Mouse (Mus musculus) v-Abl transformed pro-B cells (cell line): ENCODE results near the gene Maml2.

Source experiments
- in situ Hi-C, 2 experiments: fragments of 400-800 bp; cut with MboI; formaldehyde crosslinking; loops; one replicate each; pipeline ENCODE4 v1.15.1; 2025; ENCODE audit not compliant: unreplicated experiment in 2 of 2

Gene Maml2

DNA sequence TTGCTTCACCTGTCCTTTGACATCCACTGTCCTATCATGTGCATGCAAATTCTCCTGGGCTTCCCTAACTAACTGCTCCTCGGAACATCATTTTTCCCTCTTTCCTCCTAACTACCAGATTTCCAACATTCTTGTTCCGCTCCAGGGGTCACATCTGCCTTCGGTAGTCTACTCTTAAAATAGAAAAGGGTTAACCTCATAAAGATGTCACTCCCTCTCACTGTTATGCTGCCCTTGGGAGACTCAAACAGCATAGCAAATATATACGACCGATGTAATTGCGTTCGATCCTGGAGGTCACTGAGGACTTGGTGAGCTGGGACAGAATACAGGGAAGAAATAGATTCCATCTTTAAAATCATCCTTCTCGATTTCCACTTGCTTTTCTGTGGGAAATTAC lies 11.0 kb downstream of the Maml2 start:
- in situ Hi-C loops = no loop called here

DNA sequence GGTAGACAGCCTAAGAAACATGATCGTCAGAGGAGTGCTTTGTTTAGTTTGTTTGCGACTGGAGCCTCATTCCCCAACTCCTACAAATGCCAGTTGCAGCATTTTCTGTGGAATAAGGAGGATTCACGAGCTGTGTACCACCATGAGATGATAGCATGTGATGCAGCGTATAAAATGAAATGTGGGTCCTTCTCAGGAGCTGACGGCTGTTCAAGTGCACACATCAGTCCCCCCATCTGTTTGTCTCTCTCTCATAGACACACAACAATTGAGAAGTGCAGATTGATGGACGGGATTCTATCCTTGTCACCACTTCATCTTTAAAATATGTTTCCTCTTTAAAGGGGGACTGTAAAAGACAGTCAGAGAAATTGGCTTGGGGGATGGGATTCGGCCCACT lies 12.1 kb downstream of the Maml2 start:
- in situ Hi-C loops = no loop called here

GRCm38 (mm10) chr9:13310236-13310635 lies 12.5 kb downstream of the Maml2 start:
- in situ Hi-C loops = no loop called here

DNA sequence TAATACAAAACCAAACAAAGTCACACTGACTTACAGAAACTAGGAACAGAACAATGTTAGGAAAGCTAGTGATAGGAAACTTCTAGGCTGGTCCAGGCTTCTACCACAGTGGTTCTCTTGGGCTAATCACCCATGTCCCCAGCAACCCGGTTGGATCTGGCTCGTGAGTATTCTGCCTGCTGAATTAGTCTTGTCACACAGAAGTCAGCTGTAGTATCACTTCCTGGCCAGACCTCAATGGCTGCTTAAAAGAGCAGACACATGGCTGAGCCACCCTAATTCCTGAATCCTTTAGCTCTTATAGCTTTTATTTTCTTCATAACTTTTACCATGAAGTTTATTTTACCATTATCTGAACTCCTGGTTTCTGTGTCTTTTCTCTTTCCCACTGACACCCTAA lies 13.3 kb downstream of the Maml2 start:
- in situ Hi-C loops = no loop called here

GRCm38 (mm10) chr9:13313923-13314322 lies 16.2 kb downstream of the Maml2 start:
- in situ Hi-C loops = no loop called here

DNA sequence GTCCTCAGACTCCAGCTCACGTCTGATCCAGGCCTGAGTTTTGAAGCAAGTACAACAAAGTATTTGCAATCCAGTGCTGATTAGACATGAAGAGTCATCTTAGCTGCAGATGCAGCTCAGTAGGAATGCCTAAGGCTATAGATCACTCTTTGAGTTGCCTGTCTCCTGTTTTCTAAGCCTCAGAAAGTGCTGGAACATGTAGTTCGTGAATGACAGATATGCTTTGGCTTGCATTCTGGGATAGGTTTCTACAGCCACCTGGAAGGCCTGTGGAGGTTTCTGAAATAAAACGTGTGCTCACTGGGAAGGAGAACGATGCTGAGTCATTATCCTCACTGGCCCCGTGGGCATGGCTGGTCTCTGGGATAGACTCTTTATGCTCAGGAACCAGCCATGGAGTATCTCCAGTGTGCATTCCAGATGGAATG lies 16.8 kb downstream of the Maml2 start:
- in situ Hi-C loops = no loop called here

GRCm38 (mm10) chr9:13315393-13315792 lies 17.6 kb downstream of the Maml2 start:
- in situ Hi-C loops = no loop called here

GRCm38 (mm10) chr9:13319566-13319965 lies 21.8 kb downstream of the Maml2 start:
- in situ Hi-C loops = no loop called here

DNA sequence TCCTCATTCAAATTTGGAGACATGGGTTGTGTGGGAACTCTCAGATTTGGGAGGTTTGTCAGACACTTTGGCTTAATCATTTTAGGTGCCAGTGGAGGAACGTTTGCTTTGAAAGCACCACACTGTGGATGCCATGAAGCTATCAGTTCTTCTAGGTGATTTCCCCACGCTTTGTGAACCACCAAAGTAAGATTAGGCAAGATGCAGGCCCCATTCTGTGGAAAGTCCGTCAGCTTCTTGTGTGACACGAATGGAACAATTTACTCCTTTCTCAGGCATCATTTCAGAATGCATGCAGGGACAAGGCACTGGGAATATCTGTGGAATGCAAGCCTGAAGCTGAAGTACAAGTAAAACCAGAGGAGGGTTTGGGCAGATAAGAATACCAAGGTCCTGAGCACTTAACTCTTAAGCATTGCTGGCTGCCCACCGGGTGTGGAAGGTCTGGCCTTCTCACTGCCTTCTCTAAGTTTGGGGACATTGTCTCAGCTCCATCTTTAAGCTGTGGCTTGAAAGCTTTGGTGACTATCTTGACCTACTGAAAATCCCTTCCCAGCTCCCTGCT lies 23.1 kb downstream of the Maml2 start:
- in situ Hi-C loops = no loop called here

- in situ Hi-C loops = no loop called here
Measured at GRCm38 (mm10) chr9:13323074-13323473, 25.3 kb downstream of the Maml2 start.

DNA sequence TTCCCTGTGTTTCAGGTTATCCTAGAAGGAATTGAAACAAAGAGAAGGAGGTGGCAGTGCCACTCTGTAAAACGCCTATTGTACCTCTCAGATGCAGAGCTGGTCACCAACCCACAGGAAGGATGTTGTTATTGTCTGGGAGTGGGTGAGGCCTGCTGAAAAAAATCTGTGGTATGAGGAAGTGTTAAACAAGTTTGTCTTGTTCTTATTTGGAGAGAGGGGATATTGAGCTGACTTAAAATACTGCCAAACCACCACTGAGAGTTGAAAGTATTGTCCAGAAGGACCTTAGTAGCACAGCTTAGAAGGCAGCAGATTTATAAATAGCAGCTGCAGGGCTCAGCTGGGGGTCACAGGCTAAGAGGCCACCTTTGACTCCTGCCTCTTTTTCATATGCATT lies 25.9 kb downstream of the Maml2 start:
- in situ Hi-C loops = no loop called here

DNA sequence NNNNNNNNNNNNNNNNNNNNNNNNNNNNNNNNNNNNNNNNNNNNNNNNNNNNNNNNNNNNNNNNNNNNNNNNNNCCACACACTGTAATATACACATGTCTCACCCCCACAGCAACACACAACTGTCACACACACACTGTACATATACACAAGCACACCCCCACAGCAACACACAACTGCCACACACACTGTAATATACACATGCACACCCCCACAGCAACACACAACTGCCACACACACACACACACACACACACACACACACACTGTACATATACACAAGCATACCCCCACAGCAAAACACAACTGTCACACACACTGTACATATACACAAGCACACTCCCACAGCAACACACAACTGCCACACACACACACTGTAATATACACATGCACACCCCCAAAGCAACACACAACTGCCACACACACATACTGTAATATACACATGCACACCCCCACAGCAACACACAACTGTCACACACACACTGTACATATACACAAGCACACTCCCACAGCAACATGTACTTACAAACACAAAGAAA lies 116.5 kb downstream of the Maml2 start:
- in situ Hi-C loops = no loop called here

GRCm38 (mm10) chr9:13425031-13425940 lies 127.5 kb downstream of the Maml2 start:
- in situ Hi-C loops = no loop called here

DNA sequence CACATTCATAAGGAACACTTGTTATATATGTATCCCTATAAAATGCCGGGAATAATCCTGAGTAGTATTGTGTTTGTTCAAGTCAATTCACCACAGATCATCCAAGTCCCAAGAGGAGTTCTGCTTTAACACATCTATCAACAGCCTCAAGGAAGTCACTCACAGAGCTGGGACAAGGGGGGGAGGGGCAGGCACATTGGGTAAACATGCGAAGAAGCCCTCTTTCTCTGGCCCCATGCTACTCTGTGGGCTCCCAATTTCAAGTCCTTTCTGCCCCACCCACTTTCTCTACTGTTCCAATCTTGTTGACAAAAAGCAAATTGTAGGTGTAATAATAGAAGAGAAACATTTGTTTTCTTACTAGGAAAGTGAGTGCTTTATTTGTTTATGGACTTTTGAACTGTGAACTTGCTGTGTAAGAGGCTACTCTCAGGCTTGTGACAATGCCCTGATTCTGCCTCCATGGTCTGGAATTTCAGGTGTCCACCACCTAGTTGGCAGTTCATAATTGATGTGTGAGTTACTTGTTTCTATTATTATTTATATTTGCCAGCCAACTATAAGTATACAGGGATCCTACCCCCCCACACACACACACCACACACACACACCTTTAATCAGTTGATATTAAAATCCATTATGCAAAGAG lies 131.8 kb downstream of the Maml2 start:
- in situ Hi-C loops = no loop called here

DNA sequence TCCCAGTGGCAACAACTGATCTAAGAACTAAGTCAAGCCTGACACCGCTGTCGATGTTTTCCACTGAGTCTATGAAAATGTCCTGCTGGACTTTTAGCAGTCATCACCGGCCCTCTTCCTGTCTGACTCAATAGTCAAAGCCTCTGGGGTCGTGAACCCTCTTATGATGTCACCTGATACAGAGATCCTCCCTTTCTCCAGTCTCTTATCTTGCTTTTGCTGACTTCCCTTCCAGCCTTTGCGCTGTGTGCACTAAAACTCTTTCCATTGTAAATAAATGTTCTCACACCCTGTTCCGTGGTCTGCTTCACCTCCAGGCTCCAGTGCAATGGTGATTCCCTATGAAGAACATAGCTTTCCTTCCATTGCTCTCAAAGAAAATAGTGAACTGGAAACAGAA lies 132.5 kb downstream of the Maml2 start:
- in situ Hi-C loops = no loop called here

GRCm38 (mm10) chr9:13430744-13431143 lies 133.0 kb downstream of the Maml2 start:
- in situ Hi-C loops = no loop called here

- in situ Hi-C loops = no loop called here
Measured at GRCm38 (mm10) chr9:13431646-13432045, 133.9 kb downstream of the Maml2 start.

- in situ Hi-C loops = no loop called here
Measured at GRCm38 (mm10) chr9:13433501-13434090, 135.8 kb downstream of the Maml2 start.

DNA sequence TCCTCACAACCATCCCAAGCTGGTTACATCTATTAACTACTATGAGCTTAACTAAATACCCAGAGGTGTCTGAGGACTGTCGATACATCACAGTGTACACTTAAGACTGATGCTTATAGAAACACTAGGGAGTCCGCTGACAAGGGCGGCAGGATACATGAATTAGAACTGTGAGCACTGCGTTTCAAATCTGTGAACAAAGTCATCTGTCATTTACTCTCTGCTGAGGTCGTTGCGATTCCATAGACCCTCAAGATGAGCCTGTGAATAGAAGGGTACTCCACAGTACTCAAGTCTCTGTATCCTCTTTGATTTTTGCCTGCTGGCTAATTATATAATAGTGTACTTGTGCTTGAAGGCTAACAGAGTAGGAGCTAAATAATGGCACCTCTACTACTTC lies 143.2 kb downstream of the Maml2 start:
- in situ Hi-C loops = no loop called here

GRCm38 (mm10) chr9:13442012-13442735 lies 144.4 kb downstream of the Maml2 start:
- in situ Hi-C loops = no loop called here
